9 mouse cellular contexts compared by ENCODE assay signal in the genomic region with DNA sequence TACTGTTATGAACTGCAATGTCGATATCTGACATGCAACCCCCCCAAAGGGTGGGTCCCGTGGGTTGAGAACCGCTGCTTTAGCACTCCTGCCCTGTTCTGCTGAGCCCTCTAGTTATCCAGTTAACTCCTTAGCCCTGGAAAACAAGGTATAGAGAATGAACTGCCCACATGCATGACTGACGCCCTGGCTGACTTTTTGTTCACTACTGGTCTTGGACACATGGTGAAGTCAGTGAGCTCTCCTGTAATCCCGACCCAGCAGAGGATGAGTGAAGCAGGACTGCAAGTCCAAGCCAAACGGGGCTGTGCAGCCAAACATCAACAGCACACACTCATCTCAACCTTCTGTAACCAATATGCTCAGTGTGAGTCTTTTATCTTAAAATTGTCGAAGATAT. TPM values are rescaled to one million over a fixed set of nuclear protein-coding genes. Genes with fewer than 3 reads are reported as not detected.
DNase-seq lines count a peak whose midpoint lies in the region; ATAC-seq and TF ChIP-seq lines count a peak whose summit lies in the region.
"Had no signal": no experiment of that assay in that cellular context is flagged by ENCODE, and none has a peak within 500 bp of the region (broad histone marks: within the 10 kb centered on the region; RNA-seq: fewer than 3 reads in every experiment).

No protein-coding gene starts in this region.

- no peak for TF ChIP-seq EP300 in heart, adult 2 months (IDR thresholded peaks at IDR 0.05; ENCODE audit: insufficient read depth, low read depth, low read length)

- WGBS in heart, embryonic 13.5 days: 77% methylated on average over 7 of the region's 7 CpGs
- WGBS in heart, adult 2 months: 65% methylated on average over 7 of the region's 7 CpGs
- 86% methylated on average over 7 of the region's 7 CpGs for WGBS in forebrain, embryonic 13.5 days
- WGBS in liver, embryonic 13.5 days (ENCODE audit: insufficient replicate concordance): 77% methylated on average over 7 of the region's 7 CpGs

- no peak for TF ChIP-seq CTCF in heart, adult 2 months (IDR thresholded peaks at IDR 0.05)
- TF ChIP-seq CTCF in E14TG2a.4 (conservative IDR thresholded peaks at IDR 0.05; ENCODE audit: low read length): no peak

- peaks cover 43% of the 10 kb centered on the region for H3K4me1 ChIP-seq in heart, embryonic 13.5 days
- peaks cover 4% of the 10 kb centered on the region; the same call in 1 of the 2 replicates for H3K4me1 ChIP-seq in heart, adult 2 months (ENCODE audit: control insufficient read depth, insufficient read depth, low read length)
- H3K4me1 ChIP-seq in E14TG2a.4 (replicated peaks; ENCODE audit: low read depth, low read length): peaks cover 72% of the 10 kb centered on the region
- peaks cover 19% of the 10 kb centered on the region for H3K4me1 ChIP-seq in forebrain, embryonic 13.5 days
- H3K4me1 ChIP-seq in liver, embryonic 13.5 days (replicated peaks): peaks cover 30% of the 10 kb centered on the region

- peak overlapping the region; percentile 99 for H3K9ac ChIP-seq in heart, embryonic 13.5 days
- no peak overlapping the region for H3K9ac ChIP-seq in heart, adult 2 months (ENCODE audit: low read depth, low read length)
- no peak overlapping the region for H3K9ac ChIP-seq in forebrain, embryonic 13.5 days
- H3K9ac ChIP-seq in liver, embryonic 13.5 days: no peak overlapping the region

- peak overlapping the region; percentile 76 for H3K4me2 ChIP-seq in heart, embryonic 13.5 days
- H3K4me2 ChIP-seq in forebrain, embryonic 13.5 days: peak overlapping the region; percentile 71
- peak overlapping the region; percentile 96; the same call in 1 of the 2 replicates for H3K4me2 ChIP-seq in liver, embryonic 13.5 days

- no peak for ATAC-seq in heart, embryonic 13.5 days (ENCODE audit: extremely low read depth, insufficient number of reproducible peaks, low FRiP score, low TSS enrichment)
- no peak for ATAC-seq in forebrain, embryonic 13.5 days
- no peak for ATAC-seq in liver, embryonic 13.5 days (ENCODE audit: low read depth)
- no peak for ATAC-seq in CD4-positive, CD25-positive, alpha-beta regulatory T cell, adult 4 months

- intact Hi-C loops in heart, adult 2 months (cut with DNase I): loop anchor here (5.0 kb wide), 1 partner anchor 112 kb away; a partner anchor contains a TSS

- H3K79me2 ChIP-seq in heart, adult 2 months (replicated peaks; ENCODE audit: control insufficient read depth, insufficient read depth, low read length): peaks cover 5% of the 10 kb centered on the region

- TF ChIP-seq POLR2A in heart, adult 2 months (IDR thresholded peaks at IDR 0.05; ENCODE audit: insufficient read depth, low read depth, low read length): no peak

- DNase-seq in heart, adult 2 months: no peak
- no peak for DNase-seq in liver, embryonic 13.5 days
- DNase-seq in left cerebral cortex, adult 11 months (ENCODE audit: low spot score): no peak
- no peak for DNase-seq in B cell, adult 2 months
- DNase-seq: cerebellum, postnatal 10 days had no signal

- peaks cover 53% of the 10 kb centered on the region for H3K36me3 ChIP-seq in heart, embryonic 13.5 days
- H3K36me3 ChIP-seq in heart, adult 2 months (ENCODE audit: control insufficient read depth, insufficient read depth, low read length): peaks cover 12% of the 10 kb centered on the region
- peaks cover 56% of the 10 kb centered on the region for H3K36me3 ChIP-seq in E14TG2a.4 (ENCODE audit: insufficient read depth, low read length)
- H3K36me3 ChIP-seq in forebrain, embryonic 13.5 days (ENCODE audit: poor library complexity, severe bottlenecking): peaks cover 45% of the 10 kb centered on the region
- peaks cover 15% of the 10 kb centered on the region; the same call in 1 of the 2 replicates for H3K36me3 ChIP-seq in liver, embryonic 13.5 days

- no peak overlapping the region for H3K27ac ChIP-seq in heart, embryonic 13.5 days (replicated peaks)
- no peak overlapping the region for H3K27ac ChIP-seq in heart, adult 2 months
- H3K27ac ChIP-seq in forebrain, embryonic 13.5 days: no peak overlapping the region
- H3K27ac ChIP-seq in liver, embryonic 13.5 days: no peak overlapping the region

- H3K4me3 ChIP-seq in heart, embryonic 13.5 days: peak overlapping the region; percentile 86; the same call in 1 of the 2 replicates
- H3K4me3 ChIP-seq in heart, adult 2 months: no peak overlapping the region; the same call in 1 of the 2 replicates
- H3K4me3 ChIP-seq in E14TG2a.4 (replicated peaks; ENCODE audit: low read length): peak overlapping the region; percentile 94
- 0 out of 2 replicates have a peak overlapping the region, but pooled peaks have one; percentile 99 for H3K4me3 ChIP-seq in forebrain, embryonic 13.5 days
- peak overlapping the region; percentile 84; the same call in 1 of the 2 replicates for H3K4me3 ChIP-seq in liver, embryonic 13.5 days (replicated peaks)

- no peaks in the 10 kb centered on the region for H3K27me3 ChIP-seq in heart, embryonic 13.5 days (replicated peaks)
- H3K27me3 ChIP-seq in heart, adult 2 months (ENCODE audit: control insufficient read depth, insufficient read depth, low read length): no peaks in the 10 kb centered on the region
- H3K27me3 ChIP-seq in E14TG2a.4 (ENCODE audit: insufficient read depth, low read length): no peaks in the 10 kb centered on the region
- no peaks in the 10 kb centered on the region for H3K27me3 ChIP-seq in forebrain, embryonic 13.5 days
- H3K27me3 ChIP-seq in liver, embryonic 13.5 days: peaks cover 23% of the 10 kb centered on the region

- H3K9me3 ChIP-seq in heart, embryonic 13.5 days: no peaks in the 10 kb centered on the region
- no peaks in the 10 kb centered on the region for H3K9me3 ChIP-seq in E14TG2a.4 (ENCODE audit: low read length)
- no peaks in the 10 kb centered on the region for H3K9me3 ChIP-seq in forebrain, embryonic 13.5 days (replicated peaks)
- no peaks in the 10 kb centered on the region for H3K9me3 ChIP-seq in liver, embryonic 13.5 days (replicated peaks)

RNA-seq across cellular contexts. Expression of a gene that starts 1.8 kb away (rescaled TPM):
- 71.1 and 72.1 TPM in 2 replicates for polyA plus RNA-seq in heart, embryonic 13.5 days (2015; fragmentation: Nextera tagmentation; extraction: Ambion mirVana)
- 10 to 100 TPM; 65.5 to 88.7 TPM for total RNA-seq in heart, adult 2 months (2021)
- 24.4 and 43.8 TPM in 2 replicates for polyA plus RNA-seq in heart, adult 2 months (2012; rRNA removed)
- polyA plus RNA-seq in forebrain, embryonic 13.5 days (2015; fragmentation: Nextera tagmentation; extraction: Ambion mirVana): 206 and 236 TPM in 2 replicates
- polyA plus RNA-seq in liver, embryonic 13.5 days (2015; fragmentation: Nextera tagmentation; extraction: Ambion mirVana): 15.1 and 16.2 TPM in 2 replicates
- polyA plus RNA-seq in CD4-positive, CD25-positive, alpha-beta regulatory T cell, adult 4 months (2017; shearing (Covaris generic)): 10 to 100 TPM; 54.9 to 60.0 TPM

RNA-seq across cellular contexts. Expression of a gene that starts 47.0 kb away (rescaled TPM):
- polyA plus RNA-seq in heart, embryonic 13.5 days (2015; fragmentation: Nextera tagmentation; extraction: Ambion mirVana): 348 and 374 TPM in 2 replicates
- total RNA-seq in heart, adult 2 months (2021): 10 to 100 TPM; 47.9 to 53.1 TPM
- polyA plus RNA-seq in heart, adult 2 months (2012; rRNA removed): 14.6 and 27.9 TPM in 2 replicates
- 656 and 774 TPM in 2 replicates for polyA plus RNA-seq in forebrain, embryonic 13.5 days (2015; fragmentation: Nextera tagmentation; extraction: Ambion mirVana)
- polyA plus RNA-seq in liver, embryonic 13.5 days (2015; fragmentation: Nextera tagmentation; extraction: Ambion mirVana): 173 and 234 TPM in 2 replicates
- 10 to 100 TPM; 62.4 to 79.5 TPM for polyA plus RNA-seq in CD4-positive, CD25-positive, alpha-beta regulatory T cell, adult 4 months (2017; shearing (Covaris generic))
